Mouse (Mus musculus): ENCODE data around the gene Tmem176a.

Gene Tmem176a

GRCm38 (mm10) chr6:48894938-48895818 lies 54.5 kb downstream of the Tmem176a start:
- peak in 1 of 2 experiments; percentile 19 for DNase-seq

GRCm38 (mm10) chr6:48895941-48896340 lies 55.2 kb downstream of the Tmem176a start:
- DNase-seq = peak in 1 of 2 experiments; percentile 72
